Mouse (Mus musculus) neural tube, postnatal 0 days (tissue): ENCODE measurements around the gene Tex16. TPM values are rescaled to one million over a fixed set of nuclear protein-coding genes. Genes with fewer than 3 reads are reported as not detected.

ENCODE experiments used
- polyA plus RNA-seq: library from polyadenylated mRNA; unstranded; fragments of >200 nt; fragmentation: Nextera tagmentation; extraction: Ambion mirVana; gene quantifications from 2 replicates; pipeline ENCODE4 v1.2.1, GENCODE M21; 2015

Tex16 gene
- polyA plus RNA-seq: 0.09 and 0.50 TPM in 2 replicates

DNA sequence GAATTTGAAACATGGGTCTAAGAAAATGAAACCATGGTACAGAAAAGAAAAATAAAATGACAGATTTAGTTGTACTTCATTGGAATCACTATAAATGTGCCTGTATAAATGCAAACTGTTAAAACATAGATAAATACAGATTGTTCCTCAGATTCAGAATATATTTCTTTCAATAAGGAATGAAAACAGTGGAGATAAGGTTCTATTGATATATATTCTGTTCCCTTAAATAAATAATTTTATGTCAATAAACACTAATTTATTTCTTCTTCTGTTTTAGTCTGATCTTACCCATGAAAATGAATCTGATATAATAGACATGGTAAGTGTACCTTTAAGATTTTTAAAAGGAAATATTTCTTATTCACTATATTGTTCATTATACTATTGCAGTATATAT is at the start of gene Tex16:
Gene Tex16 (plus strand): TSS at position 301 of the 400 bp plus-strand sequence.

Other genes with a start within 250 kb of the Tex16 start
- gene Gm45194, start 119.6 kb upstream of the Tex16 start, polyA plus RNA-seq: 0.30 TPM in 1 of 2 replicates, not detected in the other
- gene 4933403O08Rik, start 228.0 kb downstream of the Tex16 start, polyA plus RNA-seq: 0.15 TPM in 1 of 2 replicates, not detected in the other